Mouse (Mus musculus): Measurements from ENCODE around the gene Oas1d. TPM values are rescaled to one million over a fixed set of nuclear protein-coding genes. Genes with fewer than 3 reads are reported as not detected.

Gene Oas1d
- not detected for total RNA-seq (2023)

GRCm38 (mm10) chr5:120914204-120914603, at the start of gene Oas1d:
TSS of gene Oas1d (plus strand) at chr5:120914536.

GRCm38 (mm10) chr5:120887413-120887812, 26.9 kb upstream of the Oas1d start, which contains the start of gene Oas1g:
TSS of gene Oas1g (minus strand) at chr5:120887613.

GRCm38 (mm10) chr5:120906791-120907733, 7.3 kb upstream of the Oas1d start, which contains the start of gene Oas1a:
TSS of gene Oas1a (minus strand) at chr5:120907521.

Other genes with a start within 250 kb of the Oas1d start
- 100 to 1,000 TPM; 260 to 264 TPM for gene Dtx1, start 202.6 kb upstream of the Oas1d start, total RNA-seq (2023)
- gene Oas2, start 164.7 kb upstream of the Oas1d start, total RNA-seq (2023): 1 to 10 TPM; 5.0 to 9.7 TPM
- 1 to 10 TPM; 1.7 to 5.0 TPM for gene Oas3, start 136.9 kb upstream of the Oas1d start, total RNA-seq (2023)
- gene Oas1e, start 119.0 kb upstream of the Oas1d start, total RNA-seq (2023): 1 to 10 TPM in 1 of 2 experiments, under 1 TPM in 1; 0.98 to 2.1 TPM
- gene Oas1c, start 102.0 kb upstream of the Oas1d start, total RNA-seq (2023): 10 to 100 TPM; 12.0 to 17.8 TPM
- gene Oas1f, start 67.2 kb upstream of the Oas1d start, total RNA-seq (2023): not detected
- not detected for gene Oas1h, start 53.1 kb upstream of the Oas1d start, total RNA-seq (2023)
- gene Oas1g, start 26.9 kb upstream of the Oas1d start, total RNA-seq (2023): not detected
- 1 to 10 TPM; 2.7 to 3.8 TPM for gene Oas1a, start 7.0 kb upstream of the Oas1d start, total RNA-seq (2023)
- gene Rph3a, start 95.6 kb downstream of the Oas1d start, total RNA-seq (2023): not detected